Mouse (Mus musculus) lung, embryonic 16.5 days (tissue): ENCODE measurements around the gene Erich6. TPM values are rescaled to one million over a fixed set of nuclear protein-coding genes. Genes with fewer than 3 reads are reported as not detected.

ENCODE experiments used
- ATAC-seq: fragments of 200-750 bp; cut with Nextera tagmentation; 2 replicates; pipeline ENCODE4 v1.8.0; 2017; ENCODE audit warnings: low read depth, mild to moderate bottlenecking, moderate library complexity
- H3K27ac ChIP-seq: fragments of 300-500 bp; sonication (generic); 2 replicates; pipeline ENCODE4 v1.5.1; 2014; ENCODE audit warnings: mild to moderate bottlenecking, control low read depth, low read length
- H3K27me3 ChIP-seq: fragments of 300-500 bp; sonication (generic); 2 replicates; pipeline ENCODE4 v1.6.1; 2014; ENCODE audit warnings: low read depth, low read length, mixed read lengths; ENCODE audit not compliant: control insufficient read depth, insufficient read depth
- H3K36me3 ChIP-seq: fragments of 300-500 bp; sonication (generic); 2 replicates; pipeline ENCODE4 v1.6.1; 2014; ENCODE audit warnings: low read length; ENCODE audit not compliant: control insufficient read depth, insufficient read depth
- H3K4me1 ChIP-seq: fragments of 300-500 bp; sonication (generic); replicated peaks from 2 replicates; pipeline ENCODE4 v1.6.1; 2014; ENCODE audit warnings: low read length, mixed read lengths; ENCODE audit not compliant: control insufficient read depth, insufficient read depth
- H3K4me2 ChIP-seq: fragments of 300-500 bp; sonication (generic); 2 replicates; pipeline ENCODE4 v1.6.1; 2014; ENCODE audit warnings: low read depth, low read length, control low read depth
- H3K4me3 ChIP-seq: fragments of 300-500 bp; sonication (generic); 2 replicates; pipeline ENCODE4 v1.5.1; 2014; ENCODE audit warnings: mild to moderate bottlenecking, low read length, control low read depth
- H3K9ac ChIP-seq: fragments of 300-500 bp; sonication (generic); 2 replicates; pipeline ENCODE4 v1.6.1; 2014; ENCODE audit warnings: low read length, control low read depth
- H3K9me3 ChIP-seq: fragments of 300-500 bp; sonication (generic); 2 replicates; pipeline ENCODE4 v1.6.1; 2016; ENCODE audit warnings: low read length; ENCODE audit not compliant: control insufficient read depth
- WGBS: fragments of 180-500 bp; shearing (Covaris S2); extraction: QIAGEN DNeasy Blood & Tissue Kit; methylation state at CpG from one replicate; pipeline ENCODE4 v1.1.7; 2014; 5-methylcytosine and 5-hydroxymethylcytosine counted together
- polyA plus RNA-seq: library from polyadenylated mRNA; unstranded; fragments of >200 nt; fragmentation: Nextera tagmentation; extraction: Ambion mirVana; gene quantifications from 2 replicates; pipeline ENCODE4 v1.2.1, GENCODE M21; 2015

Gene Erich6
- polyA plus RNA-seq, 1 experiment from 2014 or later: not detected

- no peaks in the 10 kb centered on the region for H3K27me3 ChIP-seq
- no peak overlapping the region for H3K4me2 ChIP-seq
- H3K4me1 ChIP-seq: no peaks in the 10 kb centered on the region
- H3K9me3 ChIP-seq: no peaks in the 10 kb centered on the region
- H3K36me3 ChIP-seq: no peaks in the 10 kb centered on the region
- H3K9ac ChIP-seq: no peak overlapping the region
- H3K4me3 ChIP-seq: no peak overlapping the region
- no peak for ATAC-seq
- 64% methylated on average over 5 of the region's 5 CpGs for WGBS
- H3K27ac ChIP-seq: no peak overlapping the region
Measured at GRCm38 (mm10) chr3:58653907-58654306, 16.9 kb upstream of the Erich6 start.

GRCm38 (mm10) chr3:58650328-58650727 lies 13.3 kb upstream of the Erich6 start:
- no peak overlapping the region for H3K27ac ChIP-seq
- H3K27me3 ChIP-seq: no peaks in the 10 kb centered on the region
- no peak overlapping the region for H3K4me3 ChIP-seq
- no peak overlapping the region for H3K9ac ChIP-seq
- no peak for ATAC-seq
- H3K9me3 ChIP-seq: no peaks in the 10 kb centered on the region
- WGBS: 46% methylated on average over 4 of the region's 4 CpGs
- no peaks in the 10 kb centered on the region for H3K36me3 ChIP-seq
- H3K4me2 ChIP-seq: no peak overlapping the region
- no peaks in the 10 kb centered on the region for H3K4me1 ChIP-seq

GRCm38 (mm10) chr3:58647179-58647578 lies 10.2 kb upstream of the Erich6 start:
- H3K4me3 ChIP-seq: no peak overlapping the region
- H3K9ac ChIP-seq: no peak overlapping the region
- no peak for ATAC-seq
- 69% methylated on average over 2 of the region's 2 CpGs for WGBS
- no peaks in the 10 kb centered on the region for H3K36me3 ChIP-seq
- H3K4me1 ChIP-seq: no peaks in the 10 kb centered on the region
- no peaks in the 10 kb centered on the region for H3K9me3 ChIP-seq
- H3K4me2 ChIP-seq: no peak overlapping the region
- H3K27ac ChIP-seq: no peak overlapping the region
- H3K27me3 ChIP-seq: no peaks in the 10 kb centered on the region

- Histone ChIP-seq H3K4me1 (no peaks in the 10 kb centered on the region), H3K27me3 (no peaks in the 10 kb centered on the region), H3K36me3 (no peaks in the 10 kb centered on the region), H3K4me3 (no peak overlapping the region), H3K27ac (no peak overlapping the region), H3K4me2 (no peak overlapping the region), H3K9ac (no peak overlapping the region), H3K9me3 (no peaks in the 10 kb centered on the region)
- no peak for ATAC-seq
- WGBS: 77% methylated on average over 4 of the region's 4 CpGs
Measured at GRCm38 (mm10) chr3:58646180-58646579, 9.2 kb upstream of the Erich6 start.

GRCm38 (mm10) chr3:58631693-58632092 lies 5.3 kb downstream of the Erich6 start:
- H3K27ac ChIP-seq: no peak overlapping the region
- no peaks in the 10 kb centered on the region for H3K4me1 ChIP-seq
- H3K4me3 ChIP-seq: no peak overlapping the region
- H3K36me3 ChIP-seq: no peaks in the 10 kb centered on the region
- no peak overlapping the region for H3K9ac ChIP-seq
- H3K4me2 ChIP-seq: no peak overlapping the region
- WGBS: 69% methylated on average over 2 of the region's 2 CpGs
- H3K9me3 ChIP-seq: no peaks in the 10 kb centered on the region
- ATAC-seq: no peak
- H3K27me3 ChIP-seq: no peaks in the 10 kb centered on the region

- 73% methylated on average over 4 of the region's 4 CpGs for WGBS
- Histone ChIP-seq H3K4me2 (no peak overlapping the region), H3K4me1 (no peaks in the 10 kb centered on the region), H3K36me3 (no peaks in the 10 kb centered on the region), H3K27ac (no peak overlapping the region), H3K27me3 (no peaks in the 10 kb centered on the region), H3K9me3 (no peaks in the 10 kb centered on the region), H3K4me3 (no peak overlapping the region), H3K9ac (no peak overlapping the region)
- ATAC-seq: no peak
Measured at GRCm38 (mm10) chr3:58624981-58625380, 12.0 kb downstream of the Erich6 start.

- Histone ChIP-seq H3K4me2 (no peak overlapping the region), H3K27me3 (no peaks in the 10 kb centered on the region), H3K27ac (no peak overlapping the region), H3K4me1 (no peaks in the 10 kb centered on the region), H3K9ac (no peak overlapping the region), H3K36me3 (no peaks in the 10 kb centered on the region), H3K4me3 (no peak overlapping the region), H3K9me3 (no peaks in the 10 kb centered on the region)
- WGBS: 69% methylated on average over 3 of the region's 3 CpGs
- ATAC-seq: no peak
Measured at GRCm38 (mm10) chr3:58622665-58623394, 14.2 kb downstream of the Erich6 start.

- no peaks in the 10 kb centered on the region for H3K9me3 ChIP-seq
- 59% methylated on average over 7 of the region's 7 CpGs for WGBS
- H3K4me2 ChIP-seq: no peak overlapping the region
- H3K27ac ChIP-seq: no peak overlapping the region
- H3K4me3 ChIP-seq: no peak overlapping the region
- no peaks in the 10 kb centered on the region for H3K27me3 ChIP-seq
- H3K9ac ChIP-seq: no peak overlapping the region
- H3K36me3 ChIP-seq: no peaks in the 10 kb centered on the region
- ATAC-seq: no peak
- no peaks in the 10 kb centered on the region for H3K4me1 ChIP-seq
Measured at GRCm38 (mm10) chr3:58621066-58621465, 15.9 kb downstream of the Erich6 start.

- 83% methylated on average over 5 of the region's 5 CpGs for WGBS
Measured at GRCm38 (mm10) chr3:58609985-58610384, 27.0 kb downstream of the Erich6 start.

GRCm38 (mm10) chr3:58608506-58608905 lies 28.5 kb downstream of the Erich6 start:
- Histone ChIP-seq H3K4me2 (no peak overlapping the region), H3K9me3 (no peaks in the 10 kb centered on the region), H3K4me3 (no peak overlapping the region), H3K9ac (no peak overlapping the region), H3K27ac (no peak overlapping the region), H3K36me3 (no peaks in the 10 kb centered on the region), H3K27me3 (no peaks in the 10 kb centered on the region), H3K4me1 (no peaks in the 10 kb centered on the region)
- ATAC-seq: no peak
- 71% methylated on average over 4 of the region's 4 CpGs for WGBS

More at GRCm38 (mm10) chr3:58609985-58610384, 27.0 kb downstream of the Erich6 start:
- no peak overlapping the region for H3K9ac ChIP-seq
- no peak overlapping the region for H3K4me3 ChIP-seq
- no peak for ATAC-seq
- H3K27ac ChIP-seq: no peak overlapping the region
- H3K4me2 ChIP-seq: no peak overlapping the region
- no peaks in the 10 kb centered on the region for H3K27me3 ChIP-seq
- H3K4me1 ChIP-seq: no peaks in the 10 kb centered on the region
- no peaks in the 10 kb centered on the region for H3K9me3 ChIP-seq
- no peaks in the 10 kb centered on the region for H3K36me3 ChIP-seq
